Mouse (Mus musculus) midbrain, embryonic 15.5 days (tissue): ENCODE measurements at regions not wholly inside any gene's neighbourhood (a gene's known extent, or its start where the extent isn't known, plus 50 kb on each side); places are given as distances from the start of the nearest gene placed in this dataset.

Source experiments
- ATAC-seq: fragments of 200-750 bp; cut with Nextera tagmentation; replicated peaks from 2 replicates; pipeline ENCODE4 v1.8.0; 2017; ENCODE audit warnings: moderate TSS enrichment
- H3K27ac ChIP-seq: fragments of 300-500 bp; sonication (generic); 2 replicates; pipeline ENCODE4 v1.5.1; 2015; ENCODE audit warnings: mild to moderate bottlenecking, inconsistent platforms
- H3K27me3 ChIP-seq: fragments of 300-500 bp; sonication (generic); replicated peaks from 2 replicates; pipeline ENCODE4 v1.6.1; 2015; ENCODE audit warnings: inconsistent platforms
- H3K36me3 ChIP-seq: fragments of 300-500 bp; sonication (generic); replicated peaks from 2 replicates; pipeline ENCODE4 v1.6.1; 2015; ENCODE audit warnings: inconsistent platforms
- H3K4me1 ChIP-seq: fragments of 300-500 bp; sonication (generic); 2 replicates; pipeline ENCODE4 v1.6.1; 2015; ENCODE audit warnings: inconsistent platforms
- H3K4me2 ChIP-seq: fragments of 300-500 bp; sonication (generic); 2 replicates; pipeline ENCODE4 v1.6.1; 2015; ENCODE audit warnings: inconsistent platforms, mild to moderate bottlenecking, moderate library complexity
- H3K4me3 ChIP-seq: fragments of 300-500 bp; sonication (generic); 2 replicates; pipeline ENCODE4 v1.5.1; 2015; ENCODE audit warnings: mild to moderate bottlenecking, inconsistent platforms
- H3K9ac ChIP-seq: fragments of 300-500 bp; sonication (generic); 2 replicates; pipeline ENCODE4 v1.6.1; 2015; ENCODE audit warnings: mild to moderate bottlenecking, inconsistent platforms
- H3K9me3 ChIP-seq: fragments of 300-500 bp; sonication (generic); 2 replicates; pipeline ENCODE4 v1.6.1; 2016; ENCODE audit warnings: inconsistent platforms
- WGBS: fragments of 180-500 bp; shearing (Covaris S2); methylation state at CpG from one replicate; pipeline ENCODE4 v1.1.7; 2015; ENCODE audit warnings: mixed read lengths; 5-methylcytosine and 5-hydroxymethylcytosine counted together

DNA sequence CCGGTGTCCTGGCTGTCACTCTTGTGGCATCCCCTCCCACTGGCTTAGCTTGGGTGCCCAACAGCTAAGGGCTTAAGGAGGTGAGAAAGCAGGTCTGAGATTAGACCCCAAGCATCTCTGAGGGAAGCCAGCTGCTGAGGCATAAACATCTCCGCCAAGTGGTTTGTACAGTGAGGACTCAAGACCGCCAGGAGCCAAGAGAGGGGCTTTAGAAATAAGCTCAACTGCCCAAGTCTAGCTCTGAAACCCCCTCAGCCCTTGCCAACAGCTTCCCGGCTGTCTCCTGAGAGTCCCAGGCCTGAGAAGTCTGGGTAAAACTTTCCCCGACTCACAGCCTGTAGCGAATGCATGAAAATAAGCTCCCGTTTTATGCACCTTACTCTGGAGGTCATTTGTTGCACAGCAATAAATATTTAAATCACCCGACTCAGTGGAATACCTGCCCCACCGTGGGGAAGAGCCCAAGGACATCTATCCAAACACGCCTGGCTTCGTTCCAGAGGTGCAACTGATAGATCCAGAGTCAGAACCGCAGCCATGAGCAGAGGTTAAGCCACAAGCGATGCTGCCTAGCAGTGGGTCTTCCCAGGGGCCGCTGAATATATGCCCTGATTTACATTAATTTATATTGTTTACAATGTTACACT is 100.1 kb upstream of the Slc44a1 start:
- H3K9me3 ChIP-seq, result no peaks in the 10 kb centered on the region
- no peak overlapping the region for H3K9ac ChIP-seq
- no peak overlapping the region for H3K4me2 ChIP-seq
- 76% methylated on average over 14 of the region's 14 CpGs for WGBS
- H3K4me1 ChIP-seq, result no peaks in the 10 kb centered on the region
- H3K27ac ChIP-seq, result no peak overlapping the region
- no peak overlapping the region for H3K4me3 ChIP-seq
- H3K27me3 ChIP-seq, result no peaks in the 10 kb centered on the region
- no peaks in the 10 kb centered on the region for H3K36me3 ChIP-seq
- ATAC-seq, result no peak

DNA sequence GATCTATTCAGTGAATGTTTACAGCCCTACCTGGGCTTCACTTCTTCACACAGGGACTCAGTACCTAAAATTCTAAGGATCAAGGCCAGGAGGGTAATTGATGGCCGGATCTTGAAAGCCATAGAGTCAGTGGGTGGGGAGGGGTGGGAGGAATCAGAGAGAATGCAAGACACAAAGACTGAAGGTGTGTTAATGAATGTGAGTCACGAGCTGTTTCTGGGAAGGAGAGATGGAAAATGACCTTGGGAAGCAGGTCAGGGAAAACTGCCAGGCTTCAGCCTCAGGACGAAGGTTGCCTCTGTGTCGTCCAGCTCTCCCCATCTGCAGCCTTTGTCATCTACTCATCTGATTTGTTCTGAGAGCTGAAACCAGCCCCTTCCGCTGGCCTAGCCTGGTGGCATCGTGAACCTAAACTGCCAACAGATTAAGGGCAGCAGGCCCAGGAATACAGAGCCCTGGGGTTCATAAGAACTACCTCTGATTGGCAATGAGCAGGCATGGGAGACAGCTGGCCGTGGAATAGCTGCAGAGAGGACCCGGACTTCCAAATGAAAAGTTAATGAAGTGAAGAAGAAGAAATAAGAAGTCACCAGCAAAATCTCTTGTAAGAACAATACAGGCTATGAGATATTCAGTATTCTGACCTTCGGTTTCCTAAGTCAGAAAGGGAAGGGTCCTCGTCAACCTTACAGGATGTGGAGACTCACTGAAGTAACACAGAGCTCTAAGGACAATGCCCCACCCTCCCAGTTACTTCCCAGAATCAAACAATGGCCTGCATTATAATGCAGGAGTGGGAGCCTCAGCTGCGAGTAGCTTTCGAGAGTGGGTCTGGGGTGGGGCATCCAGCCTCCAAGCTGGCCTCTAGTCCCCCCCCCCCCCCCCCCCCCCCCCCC is 100.8 kb upstream of the Slc44a1 start:
- H3K4me1 ChIP-seq, result no peaks in the 10 kb centered on the region
- H3K27me3 ChIP-seq, result no peaks in the 10 kb centered on the region
- WGBS, result 47% methylated on average over 12 of the region's 12 CpGs
- no peak for ATAC-seq
- H3K9me3 ChIP-seq, result no peaks in the 10 kb centered on the region
- no peak overlapping the region for H3K4me3 ChIP-seq
- 0 out of 2 replicates have a peak overlapping the region, but pooled peaks have one; percentile 1 for H3K27ac ChIP-seq
- no peak overlapping the region for H3K9ac ChIP-seq
- no peaks in the 10 kb centered on the region for H3K36me3 ChIP-seq
- H3K4me2 ChIP-seq, result no peak overlapping the region

- no peaks in the 10 kb centered on the region for H3K9me3 ChIP-seq
- WGBS, result 83% methylated on average over 4 of the region's 4 CpGs
- H3K4me2 ChIP-seq, result no peak overlapping the region
- H3K4me3 ChIP-seq, result no peak overlapping the region
- no peak overlapping the region for H3K9ac ChIP-seq
- H3K4me1 ChIP-seq, result no peaks in the 10 kb centered on the region
- no peak overlapping the region for H3K27ac ChIP-seq
- no peaks in the 10 kb centered on the region for H3K27me3 ChIP-seq
- no peaks in the 10 kb centered on the region for H3K36me3 ChIP-seq
- ATAC-seq, result no peak
These were observed 101.7 kb upstream of the Slc44a1 start for GRCm38 (mm10) chr4:53338479-53338878.

- 51% methylated on average over 8 of the region's 8 CpGs for WGBS
- Histone ChIP-seq H3K4me2 (no peak overlapping the region), H3K27ac (no peak overlapping the region), H3K4me1 (no peaks in the 10 kb centered on the region), H3K9ac (no peak overlapping the region), H3K4me3 (no peak overlapping the region), H3K9me3 (no peaks in the 10 kb centered on the region), H3K36me3 (no peaks in the 10 kb centered on the region), H3K27me3 (no peaks in the 10 kb centered on the region)
- ATAC-seq, result no peak
These were observed 102.4 kb upstream of the Slc44a1 start for GRCm38 (mm10) chr4:53337784-53338183.

- Histone ChIP-seq H3K4me3 (no peak overlapping the region), H3K27me3 (no peaks in the 10 kb centered on the region), H3K9ac (no peak overlapping the region), H3K36me3 (no peaks in the 10 kb centered on the region), H3K4me1 (no peaks in the 10 kb centered on the region), H3K4me2 (no peak overlapping the region), H3K27ac (no peak overlapping the region), H3K9me3 (no peaks in the 10 kb centered on the region)
- ATAC-seq, result no peak
- 59% methylated on average over 7 of the region's 7 CpGs for WGBS
These were observed 112.6 kb upstream of the Slc44a1 start for GRCm38 (mm10) chr4:53327382-53328165.

DNA sequence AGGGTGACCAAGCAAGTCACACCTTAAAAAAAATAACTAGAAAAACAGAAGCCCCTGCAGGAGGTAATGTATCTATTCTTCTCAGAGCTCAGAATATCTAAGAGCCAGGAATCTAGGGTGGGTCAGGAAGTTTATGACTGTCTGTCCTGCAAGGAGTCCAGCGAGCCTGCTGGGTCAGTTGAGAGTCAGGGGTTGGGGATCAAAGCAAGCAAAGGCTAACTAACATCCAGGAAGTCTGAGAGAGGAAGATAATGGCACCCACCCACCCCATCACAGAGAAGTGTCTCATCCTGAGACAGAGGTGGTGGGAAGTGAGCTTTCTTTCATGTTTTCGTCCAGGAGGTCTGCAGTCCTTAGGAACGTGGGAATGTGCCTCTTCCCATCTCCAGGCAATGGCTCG is 116.4 kb upstream of the Slc44a1 start:
- H3K27ac ChIP-seq, result no peak overlapping the region
- no peak overlapping the region for H3K9ac ChIP-seq
- H3K4me2 ChIP-seq, result no peak overlapping the region
- no peak overlapping the region for H3K4me3 ChIP-seq
- H3K9me3 ChIP-seq, result no peaks in the 10 kb centered on the region
- no peaks in the 10 kb centered on the region for H3K4me1 ChIP-seq
- no peaks in the 10 kb centered on the region for H3K27me3 ChIP-seq
- no peaks in the 10 kb centered on the region for H3K36me3 ChIP-seq
- no peak for ATAC-seq
- WGBS, result 87% methylated on average over 4 of the region's 4 CpGs

DNA sequence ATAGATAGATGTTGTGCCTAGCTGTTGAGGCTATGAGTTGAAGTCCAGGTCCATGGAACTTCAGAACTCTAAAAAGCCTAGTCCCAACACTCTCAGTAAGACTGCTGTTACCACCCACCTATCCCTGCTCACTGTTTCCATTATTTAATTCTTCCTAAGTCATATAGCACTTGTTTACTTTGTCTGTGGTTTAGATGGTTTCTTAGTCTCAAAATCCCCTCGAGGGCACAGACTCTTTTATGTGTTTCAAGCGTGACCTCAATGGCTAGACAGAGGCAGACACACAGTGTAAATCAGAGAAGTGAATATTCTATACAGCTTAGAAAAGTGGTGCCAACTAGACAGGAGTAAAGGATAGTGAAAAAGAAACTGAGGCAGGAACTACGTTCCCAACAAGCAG is 117.0 kb upstream of the Slc44a1 start:
- H3K9ac ChIP-seq, result no peak overlapping the region
- 67% methylated on average over 3 of the region's 3 CpGs for WGBS
- no peak overlapping the region for H3K4me3 ChIP-seq
- no peaks in the 10 kb centered on the region for H3K9me3 ChIP-seq
- no peak for ATAC-seq
- no peak overlapping the region for H3K27ac ChIP-seq
- H3K36me3 ChIP-seq, result no peaks in the 10 kb centered on the region
- no peak overlapping the region for H3K4me2 ChIP-seq
- H3K27me3 ChIP-seq, result no peaks in the 10 kb centered on the region
- H3K4me1 ChIP-seq, result no peaks in the 10 kb centered on the region

- Histone ChIP-seq H3K4me3 (no peak overlapping the region), H3K9ac (no peak overlapping the region), H3K9me3 (no peaks in the 10 kb centered on the region), H3K27ac (no peak overlapping the region), H3K27me3 (no peaks in the 10 kb centered on the region), H3K36me3 (no peaks in the 10 kb centered on the region), H3K4me2 (no peak overlapping the region), H3K4me1 (peaks cover 2% of the 10 kb centered on the region; the same call in 1 of the 2 replicates)
- WGBS, result 59% methylated on average over 5 of the region's 5 CpGs
- no peak for ATAC-seq
These were observed 117.7 kb upstream of the Slc44a1 start for GRCm38 (mm10) chr4:53322484-53322883.

DNA sequence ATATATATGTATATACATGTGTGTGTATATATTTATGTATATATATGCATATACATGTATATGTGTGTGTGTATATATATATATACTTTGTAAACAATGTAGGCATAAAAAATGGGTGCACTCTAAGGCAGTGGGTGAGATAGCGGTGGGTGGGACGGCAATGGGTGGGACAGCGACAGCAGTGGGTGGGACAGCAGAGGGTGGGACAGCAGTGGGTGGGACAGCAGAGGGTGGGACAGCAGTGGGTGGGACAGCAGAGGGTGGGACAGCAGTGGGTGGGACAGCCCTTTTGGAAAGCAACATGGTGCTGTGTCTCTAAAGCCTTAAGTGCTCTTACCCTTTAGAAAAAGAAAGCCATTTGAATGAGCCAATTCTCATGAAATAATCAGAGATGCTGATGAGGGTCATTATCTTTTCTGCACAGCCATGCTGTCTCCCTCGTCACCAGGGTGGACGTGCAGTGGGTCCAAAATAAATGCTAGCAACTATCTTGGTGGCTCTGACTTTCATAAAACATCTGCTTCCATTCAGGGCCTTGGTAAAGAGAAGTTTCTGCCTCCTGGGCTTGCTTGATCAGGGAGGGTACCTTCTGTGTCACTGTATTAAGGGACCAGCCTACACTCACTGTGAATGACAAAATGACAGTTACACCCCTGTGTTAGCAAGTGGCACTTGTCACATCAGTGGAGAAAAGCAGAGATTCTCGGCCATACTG is 119.3 kb upstream of the Slc44a1 start:
- Histone ChIP-seq H3K27me3 (no peaks in the 10 kb centered on the region), H3K27ac (no peak overlapping the region), H3K4me2 (no peak overlapping the region), H3K4me1 (peaks cover 13% of the 10 kb centered on the region; the same call in 1 of the 2 replicates), H3K9ac (no peak overlapping the region), H3K4me3 (no peak overlapping the region), H3K9me3 (no peaks in the 10 kb centered on the region), H3K36me3 (no peaks in the 10 kb centered on the region)
- 70% methylated on average over 6 of the region's 6 CpGs for WGBS
- no peak for ATAC-seq

GRCm38 (mm10) chr4:53319051-53319450 is 121.2 kb upstream of the Slc44a1 start:
- H3K27me3 ChIP-seq, result no peaks in the 10 kb centered on the region
- H3K9me3 ChIP-seq, result no peaks in the 10 kb centered on the region
- H3K9ac ChIP-seq, result no peak overlapping the region
- no peak for ATAC-seq
- whole genome bisulfite sequencing, result 86% methylated on average over 4 of the region's 4 CpGs
- peaks cover 13% of the 10 kb centered on the region; the same call in 1 of the 2 replicates for H3K4me1 ChIP-seq
- no peak overlapping the region for H3K27ac ChIP-seq
- no peak overlapping the region for H3K4me2 ChIP-seq
- H3K36me3 ChIP-seq, result no peaks in the 10 kb centered on the region
- no peak overlapping the region for H3K4me3 ChIP-seq

- no peak for ATAC-seq
- Histone ChIP-seq H3K27ac (no peak overlapping the region; the same call in 1 of the 2 replicates), H3K9ac (no peak overlapping the region), H3K9me3 (no peaks in the 10 kb centered on the region), H3K36me3 (no peaks in the 10 kb centered on the region), H3K4me1 (peaks cover 13% of the 10 kb centered on the region; the same call in 1 of the 2 replicates), H3K4me2 (no peak overlapping the region), H3K27me3 (no peaks in the 10 kb centered on the region), H3K4me3 (no peak overlapping the region)
- 84% methylated on average over 6 of the region's 6 CpGs for WGBS
These were observed 122.0 kb upstream of the Slc44a1 start for GRCm38 (mm10) chr4:53318181-53318580.

- WGBS, result 14% methylated on average over 7 of the region's 7 CpGs
- H3K36me3 ChIP-seq, result no peaks in the 10 kb centered on the region
These were observed 122.8 kb upstream of the Slc44a1 start for GRCm38 (mm10) chr4:53317453-53317824.

More at GRCm38 (mm10) chr4:53317453-53317824, 122.8 kb upstream of the Slc44a1 start:
- H3K27ac ChIP-seq, result peak overlapping the region; percentile 54
- no peak overlapping the region for H3K9ac ChIP-seq
- H3K4me3 ChIP-seq, result no peak overlapping the region
- H3K4me2 ChIP-seq, result no peak overlapping the region
- ATAC-seq, result peak; percentile 61; the same call in 1 of the 2 replicates
- peaks cover 13% of the 10 kb centered on the region; the same call in 1 of the 2 replicates for H3K4me1 ChIP-seq
- no peaks in the 10 kb centered on the region for H3K9me3 ChIP-seq
- H3K27me3 ChIP-seq, result no peaks in the 10 kb centered on the region
